Mouse (Mus musculus): ENCODE results near the gene Ces3a.

- TF ChIP-seq CTCF (IDR thresholded peaks at IDR 0.05 in 2 of 3, conservative IDR thresholded peaks at IDR 0.05 in 1 of 3; ENCODE audit: control insufficient read depth in 1 of 3, insufficient read depth in 1 of 3, low read depth in 2 of 3, low read length in 3 of 3, poor library complexity in 1 of 3, severe bottlenecking in 1 of 3) = peak; percentile 44 to 66 (median 52); a peak in 5 of 6 replicates
- TF ChIP-seq MAX (IDR thresholded peaks at IDR 0.05; ENCODE audit: low read length) = no peak
- TF ChIP-seq MAZ (IDR thresholded peaks at IDR 0.05; ENCODE audit: low read depth, low read length) = no peak
- no peak for TF ChIP-seq POLR2A (IDR thresholded peaks at IDR 0.05; ENCODE audit: control insufficient read depth in 1 of 2, insufficient read depth in 1 of 2, low read depth in 1 of 2, low read length in 2 of 2, poor library complexity in 1 of 2)
- TF ChIP-seq EP300 (IDR thresholded peaks at IDR 0.05; ENCODE audit: low read depth in 1 of 2, low read length in 2 of 2) = no peak
- TF ChIP-seq CHD2 (IDR thresholded peaks at IDR 0.05; ENCODE audit: low read length) = no peak
- TF ChIP-seq USF2 (IDR thresholded peaks at IDR 0.05; ENCODE audit: borderline replicate concordance in 1 of 2, insufficient read depth in 1 of 2, low read depth in 1 of 2, low read length in 2 of 2) = no peak
- TF ChIP-seq E2F4 (IDR thresholded peaks at IDR 0.05; ENCODE audit: borderline replicate concordance, low read depth, low read length) = no peak
- no peak for TF ChIP-seq MXI1 (IDR thresholded peaks at IDR 0.05; ENCODE audit: low read depth, low read length)
- no peak for TF ChIP-seq POLR2AphosphoS5 (IDR thresholded peaks at IDR 0.05; ENCODE audit: borderline replicate concordance, low read depth, low read length)
- no peak for TF ChIP-seq NRF1 (IDR thresholded peaks at IDR 0.05; ENCODE audit: insufficient read depth, low read depth, low read length, poor library complexity, severe bottlenecking)
- TF ChIP-seq ZC3H11A (IDR thresholded peaks at IDR 0.05; ENCODE audit: low read depth, low read length) = peak; percentile 38; the same call in 1 of the 2 replicates
- TF ChIP-seq USF1 (IDR thresholded peaks at IDR 0.05; ENCODE audit: low read depth, low read length) = no peak
Observed at GRCm38 (mm10) chr8:105011136-105011535, 37.3 kb upstream of the Ces3a start.
